Mouse (Mus musculus) liver, embryonic 11.5 days (tissue): Measurements from ENCODE around the gene Fam117b. TPM values are rescaled to one million over a fixed set of nuclear protein-coding genes. Genes with fewer than 3 reads are reported as not detected.

ENCODE experiments used
- ATAC-seq: fragments of 200-750 bp; cut with Nextera tagmentation; replicated peaks from 2 replicates; pipeline ENCODE4 v1.8.0; 2017; ENCODE audit warnings: moderate number of reproducible peaks, mild to moderate bottlenecking, moderate TSS enrichment, moderate library complexity; ENCODE audit not compliant: low FRiP score
- DNase-seq: peaks from one replicate; pipeline ENCODE4 v3.0.0-alpha.2; 2017; ENCODE audit warnings: low spot score
- H3K27ac ChIP-seq: fragments of 300-500 bp; sonication (generic); 2 replicates; pipeline ENCODE4 v1.5.1; 2014; ENCODE audit warnings: mild to moderate bottlenecking, low read depth, low read length, control low read depth
- H3K27me3 ChIP-seq: fragments of 300-500 bp; sonication (generic); replicated peaks from 2 replicates; pipeline ENCODE4 v1.6.1; 2014; ENCODE audit warnings: low read length, mixed read lengths; ENCODE audit not compliant: control insufficient read depth, insufficient read depth
- H3K36me3 ChIP-seq: fragments of 300-500 bp; sonication (generic); 2 replicates; pipeline ENCODE4 v1.6.1; 2014; ENCODE audit warnings: mild to moderate bottlenecking, low read length, moderate library complexity, mixed read lengths; ENCODE audit not compliant: control insufficient read depth, insufficient read depth
- H3K4me1 ChIP-seq: fragments of 300-500 bp; sonication (generic); replicated peaks from 2 replicates; pipeline ENCODE4 v1.6.1; 2014; ENCODE audit warnings: low read length, mixed read lengths; ENCODE audit not compliant: control insufficient read depth, insufficient read depth
- H3K4me2 ChIP-seq: fragments of 300-500 bp; sonication (generic); 2 replicates; pipeline ENCODE4 v1.6.1; 2014; ENCODE audit warnings: mild to moderate bottlenecking, control low read depth, moderate library complexity
- H3K4me3 ChIP-seq: fragments of 300-500 bp; sonication (generic); 2 replicates; pipeline ENCODE4 v1.5.1; 2014; ENCODE audit warnings: low read depth, low read length, control low read depth
- H3K9ac ChIP-seq: fragments of 300-500 bp; sonication (generic); 2 replicates; pipeline ENCODE4 v1.6.1; 2014; ENCODE audit warnings: low read depth, low read length, control low read depth
- H3K9me3 ChIP-seq: fragments of 300-500 bp; sonication (generic); 2 replicates; pipeline ENCODE4 v1.6.1; 2016; ENCODE audit warnings: low read length, inconsistent platforms, mixed read lengths; ENCODE audit not compliant: control insufficient read depth
- WGBS: fragments of 180-500 bp; shearing (Covaris S2); extraction: QIAGEN DNeasy Blood & Tissue Kit; methylation state at CpG from one replicate; pipeline ENCODE4 v1.1.7; 2014; 5-methylcytosine and 5-hydroxymethylcytosine counted together
- polyA plus RNA-seq: library from polyadenylated mRNA; unstranded; fragments of >200 nt; fragmentation: Nextera tagmentation; extraction: Ambion mirVana; gene quantifications from 2 replicates; pipeline ENCODE4 v1.2.1, GENCODE M21; 2014

The Fam117b gene
- polyA plus RNA-seq, 1 experiment from 2014 or later: 10.3 TPM

GRCm38 (mm10) chr1:59941063-59941462, 28.3 kb downstream of the Fam117b start:
- Histone ChIP-seq H3K27ac (no peak overlapping the region), H3K4me1 (peaks cover 29% of the 10 kb centered on the region), H3K4me3 (no peak overlapping the region), H3K27me3 (no peaks in the 10 kb centered on the region), H3K36me3 (no peaks in the 10 kb centered on the region), H3K9ac (no peak overlapping the region), H3K9me3 (no peaks in the 10 kb centered on the region), H3K4me2 (no peak overlapping the region)
- DNase-seq: no peak
- peak; percentile 56; the same call in 1 of the 2 replicates for ATAC-seq
- WGBS: 83% methylated on average over 1 of the region's 1 CpGs

GRCm38 (mm10) chr1:59942057-59942790, 29.4 kb downstream of the Fam117b start:
- Histone ChIP-seq H3K9ac (no peak overlapping the region), H3K4me1 (peaks cover 29% of the 10 kb centered on the region), H3K36me3 (no peaks in the 10 kb centered on the region), H3K4me2 (no peak overlapping the region), H3K27ac (no peak overlapping the region; the same call in 1 of the 2 replicates), H3K4me3 (no peak overlapping the region), H3K27me3 (no peaks in the 10 kb centered on the region), H3K9me3 (no peaks in the 10 kb centered on the region)
- 68% methylated on average over 6 of the region's 6 CpGs for WGBS
- no peak for DNase-seq
- no peak for ATAC-seq

GRCm38 (mm10) chr1:59943825-59944224, 31.0 kb downstream of the Fam117b start:
- Histone ChIP-seq H3K9ac (no peak overlapping the region), H3K36me3 (no peaks in the 10 kb centered on the region), H3K27ac (no peak overlapping the region), H3K9me3 (no peaks in the 10 kb centered on the region), H3K27me3 (no peaks in the 10 kb centered on the region), H3K4me1 (peaks cover 29% of the 10 kb centered on the region), H3K4me3 (no peak overlapping the region), H3K4me2 (no peak overlapping the region)
- DNase-seq: no peak
- 43% methylated on average over 5 of the region's 5 CpGs for WGBS
- ATAC-seq: no peak

GRCm38 (mm10) chr1:59945969-59946368, 33.2 kb downstream of the Fam117b start:
- ATAC-seq (no peak), DNase-seq (no peak)
- no peak overlapping the region for H3K4me2 ChIP-seq
- no peaks in the 10 kb centered on the region for H3K9me3 ChIP-seq
- peaks cover 24% of the 10 kb centered on the region for H3K4me1 ChIP-seq
- no peaks in the 10 kb centered on the region for H3K27me3 ChIP-seq
- no peak overlapping the region for H3K4me3 ChIP-seq
- no peak overlapping the region for H3K27ac ChIP-seq
- no peak overlapping the region for H3K9ac ChIP-seq
- 42% methylated on average over 1 of the region's 1 CpGs for whole genome bisulfite sequencing
- peaks cover 2% of the 10 kb centered on the region; the same call in 1 of the 2 replicates for H3K36me3 ChIP-seq

- peaks cover 14% of the 10 kb centered on the region for H3K4me1 ChIP-seq
- no peak overlapping the region for H3K4me3 ChIP-seq
- peaks cover 2% of the 10 kb centered on the region; the same call in 1 of the 2 replicates for H3K36me3 ChIP-seq
- no peak overlapping the region for H3K27ac ChIP-seq
- H3K9ac ChIP-seq: no peak overlapping the region
- no peaks in the 10 kb centered on the region for H3K9me3 ChIP-seq
- DNase-seq: no peak
- no peak overlapping the region for H3K4me2 ChIP-seq
- WGBS: 98% methylated on average over 4 of the region's 4 CpGs
- H3K27me3 ChIP-seq: no peaks in the 10 kb centered on the region
- ATAC-seq: no peak
Observed at GRCm38 (mm10) chr1:59947509-59947908, 34.7 kb downstream of the Fam117b start.

GRCm38 (mm10) chr1:59957206-59957605, 44.4 kb downstream of the Fam117b start:
- H3K4me3 ChIP-seq: no peak overlapping the region
- ATAC-seq (no peak), DNase-seq (no peak)
- H3K27me3 ChIP-seq: no peaks in the 10 kb centered on the region
- no peaks in the 10 kb centered on the region; the same call in 1 of the 2 replicates for H3K4me1 ChIP-seq
- H3K9me3 ChIP-seq: no peaks in the 10 kb centered on the region
- no peak overlapping the region for H3K27ac ChIP-seq
- 58% methylated on average over 3 of the region's 3 CpGs for WGBS
- H3K9ac ChIP-seq: no peak overlapping the region
- H3K36me3 ChIP-seq: no peaks in the 10 kb centered on the region
- H3K4me2 ChIP-seq: no peak overlapping the region

GRCm38 (mm10) chr1:59959941-59960340, 47.1 kb downstream of the Fam117b start:
- no peak overlapping the region for H3K4me2 ChIP-seq
- H3K36me3 ChIP-seq: 0 out of 2 replicates have a peak, but pooled peaks cover 1% of the 10 kb centered on the region
- ATAC-seq (no peak), DNase-seq (no peak)
- 49% methylated on average over 1 of the region's 1 CpGs for WGBS
- H3K9ac ChIP-seq: no peak overlapping the region
- H3K27ac ChIP-seq: no peak overlapping the region
- no peaks in the 10 kb centered on the region for H3K9me3 ChIP-seq
- no peaks in the 10 kb centered on the region for H3K27me3 ChIP-seq
- H3K4me3 ChIP-seq: no peak overlapping the region
- H3K4me1 ChIP-seq: no peaks in the 10 kb centered on the region; the same call in 1 of the 2 replicates

- H3K9me3 ChIP-seq: no peaks in the 10 kb centered on the region
- ATAC-seq (no peak), DNase-seq (no peak)
- no peaks in the 10 kb centered on the region for H3K4me1 ChIP-seq
- 0 out of 2 replicates have a peak, but pooled peaks cover 2% of the 10 kb centered on the region for H3K36me3 ChIP-seq
- no peak overlapping the region for H3K9ac ChIP-seq
- no peak overlapping the region for H3K4me3 ChIP-seq
- WGBS: 78% methylated on average over 6 of the region's 6 CpGs
- no peaks in the 10 kb centered on the region for H3K27me3 ChIP-seq
- H3K27ac ChIP-seq: no peak overlapping the region
- H3K4me2 ChIP-seq: no peak overlapping the region
Observed at GRCm38 (mm10) chr1:59966171-59966785, 53.5 kb downstream of the Fam117b start.
